Mouse (Mus musculus) layer of hippocampus, postnatal 36 days (tissue): ENCODE measurements around the gene Gpr88. TPM values are rescaled to one million over a fixed set of nuclear protein-coding genes. Genes with fewer than 3 reads are reported as not detected.
"Not testable (repeated sequence)": the region's sequence is repeated elsewhere in the genome, so short reads cannot be mapped to it uniquely, and the experiment has no call there.

Experiments used
- DNase-seq, 2 experiments: peaks; one replicate each; pipeline ENCODE4 v3.0.0; 2022
- total RNA-seq, 2 experiments: library from RNA; stranded (reverse); gene quantifications; 2 replicates each; pipeline ENCODE4 v1.2.3; 2021

Gpr88 gene
- total RNA-seq, 2 experiments from 2014 or later: 1.9 to 3.4 TPM

- DNase-seq: no peak
Observed at GRCm38 (mm10) chr3:116237527-116237926, 15.8 kb downstream of the Gpr88 start.

- no peak for DNase-seq
Observed at GRCm38 (mm10) chr3:116236856-116237255, 16.4 kb downstream of the Gpr88 start.

- DNase-seq: no peak
Observed at GRCm38 (mm10) chr3:116233515-116233914, 19.8 kb downstream of the Gpr88 start.

- DNase-seq: no peak
Observed at GRCm38 (mm10) chr3:116232763-116233162, 20.5 kb downstream of the Gpr88 start.

- DNase-seq: no peak
Observed at GRCm38 (mm10) chr3:116229336-116229735, 24.0 kb downstream of the Gpr88 start.

GRCm38 (mm10) chr3:116228360-116229245, 24.7 kb downstream of the Gpr88 start:
- no peak for DNase-seq

- no peak for DNase-seq
Observed at GRCm38 (mm10) chr3:116227383-116227782, 25.9 kb downstream of the Gpr88 start.

- no peak for DNase-seq
Observed at GRCm38 (mm10) chr3:116226915-116227314, 26.4 kb downstream of the Gpr88 start.

- no peak for DNase-seq
Observed at GRCm38 (mm10) chr3:116222511-116223243, 30.6 kb downstream of the Gpr88 start.

- DNase-seq: no peak
Observed at GRCm38 (mm10) chr3:116221686-116222010, 31.7 kb downstream of the Gpr88 start.

GRCm38 (mm10) chr3:116220980-116221685, 32.2 kb downstream of the Gpr88 start:
- DNase-seq: no peak

- DNase-seq: not testable (repeated sequence)
Observed at GRCm38 (mm10) chr3:116217398-116217797, 35.9 kb downstream of the Gpr88 start.

- DNase-seq: no peak
Observed at GRCm38 (mm10) chr3:116216261-116216660, 37.0 kb downstream of the Gpr88 start.

GRCm38 (mm10) chr3:116211639-116212038, 41.7 kb downstream of the Gpr88 start:
- no peak for DNase-seq

GRCm38 (mm10) chr3:116210720-116211121, 42.6 kb downstream of the Gpr88 start:
- DNase-seq: no peak

GRCm38 (mm10) chr3:116209214-116209613, 44.1 kb downstream of the Gpr88 start:
- DNase-seq: no peak

GRCm38 (mm10) chr3:116206306-116206834, 46.9 kb downstream of the Gpr88 start:
- no peak for DNase-seq

- DNase-seq: no peak
Observed at GRCm38 (mm10) chr3:116205346-116206219, 47.7 kb downstream of the Gpr88 start.

GRCm38 (mm10) chr3:116204643-116205042, 48.7 kb downstream of the Gpr88 start:
- no peak for DNase-seq

- no peak for DNase-seq
Observed at GRCm38 (mm10) chr3:116203942-116204341, 49.4 kb downstream of the Gpr88 start.

GRCm38 (mm10) chr3:116200060-116200459, 53.2 kb downstream of the Gpr88 start:
- no peak for DNase-seq
